Mouse (Mus musculus) heart, postnatal 10 days (tissue): ENCODE measurements around the gene Galnt15. TPM values are rescaled to one million over a fixed set of nuclear protein-coding genes. Genes with fewer than 3 reads are reported as not detected.

ENCODE experiments used
- DNase-seq, 2 experiments: peaks; one replicate each; pipeline ENCODE4 v3.0.0; 2021
- intact Hi-C: fragments of 180-260 bp; cut with DNase I; formaldehyde crosslinking; loops from one replicate; pipeline ENCODE4 v1.15.1; 2025
- total RNA-seq, 2 experiments: library from RNA; stranded (reverse); gene quantifications; 2 replicates each; pipeline ENCODE4 v1.2.3; 2021

Galnt15 gene
- 10 to 100 TPM; 11.6 to 13.0 TPM for total RNA-seq

DNA sequence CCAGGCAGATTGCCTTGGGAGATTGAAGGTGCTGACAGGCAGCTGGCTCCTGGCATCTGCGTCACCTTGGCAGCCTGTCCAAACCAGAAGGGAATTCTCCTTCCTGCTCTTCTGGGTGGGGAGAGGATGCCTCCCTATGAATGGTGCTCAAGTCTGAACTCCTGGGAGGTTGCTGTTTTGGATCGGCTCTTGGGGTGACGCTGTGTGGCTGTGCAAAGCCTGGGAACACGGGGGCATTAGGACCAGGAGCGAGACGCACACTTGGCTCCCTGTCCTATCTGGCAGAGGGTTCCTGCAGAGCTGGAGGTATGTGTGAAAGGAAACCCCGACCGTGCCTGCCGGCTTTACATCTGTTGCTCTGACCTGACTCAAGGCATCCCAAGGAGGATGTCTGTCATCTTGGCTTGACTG lies at the start of gene Galnt15:
Gene Galnt15, plus strand, starts transcription at position 309 of the 411 bp plus-strand sequence.
- peak; percentile 73 to 80 for DNase-seq
- intact Hi-C loops, result no loop called here

GRCm38 (mm10) chr14:31994021-31994420 lies 34.8 kb upstream of the Galnt15 start:
- intact Hi-C loops, result loop anchor here (2.0 kb wide), 1 partner anchor 31 kb away; no protein-coding TSS in a partner anchor
- no peak for DNase-seq

GRCm38 (mm10) chr14:32000941-32001340 lies 27.8 kb upstream of the Galnt15 start:
- intact Hi-C loops, result no loop called here
- DNase-seq, result peak in 1 of 2 experiments; percentile 16

DNA sequence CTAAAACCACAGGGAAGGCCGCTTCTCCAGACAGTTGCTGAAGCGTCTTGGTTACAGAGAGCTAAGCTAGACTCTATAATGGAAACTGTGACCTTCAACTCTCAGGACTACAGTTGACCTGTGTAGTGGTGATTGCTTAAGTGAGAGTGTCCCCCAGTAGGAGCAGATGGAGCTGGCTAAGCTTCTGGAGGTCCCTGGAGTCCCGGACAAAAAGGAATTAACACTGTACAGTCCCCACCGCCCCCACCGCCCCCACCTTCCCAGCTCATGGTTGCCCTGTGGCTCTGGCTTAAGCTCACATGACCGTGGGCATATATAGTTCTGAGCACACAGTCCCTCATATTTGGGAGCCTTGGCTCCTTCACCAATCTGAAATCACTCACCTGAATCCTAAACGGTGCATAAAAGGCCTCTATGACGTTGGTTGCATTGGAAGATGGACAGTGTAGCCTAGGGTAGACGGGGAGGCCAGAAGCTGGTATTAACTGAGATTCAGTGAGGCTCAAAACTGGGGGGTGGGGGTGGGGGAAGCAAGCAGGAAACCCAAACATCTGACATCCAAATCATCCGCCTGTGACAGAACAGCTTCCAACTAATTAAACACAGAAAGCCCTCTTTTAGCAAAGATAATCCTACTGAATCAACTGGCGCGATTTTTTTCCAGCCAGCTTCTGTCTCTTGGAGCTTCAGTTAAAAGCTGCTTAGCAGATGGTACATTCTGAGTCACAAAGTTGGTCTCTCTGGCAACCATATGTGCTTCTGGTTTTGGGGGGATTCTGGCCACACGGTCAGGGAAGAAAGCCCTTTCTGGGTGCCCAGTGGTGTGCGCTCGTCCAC lies 26.1 kb upstream of the Galnt15 start:
- DNase-seq, result no peak
- intact Hi-C loops, result no loop called here

DNA sequence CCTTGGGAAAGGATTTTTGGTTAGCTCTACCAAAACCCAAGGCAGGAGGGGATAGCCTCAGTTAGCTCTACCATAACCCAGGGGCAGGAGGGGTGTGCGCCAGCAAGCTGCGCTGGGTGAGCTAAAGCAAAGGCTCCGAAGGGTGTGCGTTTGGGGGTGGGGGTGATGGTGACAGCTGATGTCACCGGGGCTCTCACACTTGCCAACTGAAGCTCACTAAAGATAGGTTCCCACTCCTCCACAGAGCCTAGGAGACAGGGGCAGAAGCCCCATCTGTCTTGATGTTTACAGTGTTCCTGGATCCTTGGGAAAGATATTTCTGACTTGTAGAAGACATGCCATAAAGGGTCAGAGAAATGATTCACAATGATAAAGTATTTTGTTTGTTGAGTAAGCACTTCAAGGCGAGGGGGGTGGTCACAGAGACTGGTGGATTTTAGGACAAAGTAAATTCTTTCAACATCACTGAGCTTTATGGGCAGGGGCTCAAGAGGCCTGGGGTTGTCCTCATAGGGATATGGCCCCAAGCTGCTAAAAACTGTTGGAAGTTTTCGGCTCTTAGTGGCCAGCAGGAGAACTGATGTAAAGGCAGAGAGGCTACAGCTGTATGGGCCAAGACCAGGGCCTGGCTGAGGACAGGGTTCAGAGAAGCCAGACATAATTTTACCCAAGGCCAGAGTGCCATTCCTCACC lies 24.7 kb upstream of the Galnt15 start:
- no peak for DNase-seq
- intact Hi-C loops, result no loop called here

- intact Hi-C loops, result no loop called here
- peak; percentile 21 to 47 for DNase-seq
Measured at GRCm38 (mm10) chr14:32005673-32006261, 23.0 kb upstream of the Galnt15 start.

DNA sequence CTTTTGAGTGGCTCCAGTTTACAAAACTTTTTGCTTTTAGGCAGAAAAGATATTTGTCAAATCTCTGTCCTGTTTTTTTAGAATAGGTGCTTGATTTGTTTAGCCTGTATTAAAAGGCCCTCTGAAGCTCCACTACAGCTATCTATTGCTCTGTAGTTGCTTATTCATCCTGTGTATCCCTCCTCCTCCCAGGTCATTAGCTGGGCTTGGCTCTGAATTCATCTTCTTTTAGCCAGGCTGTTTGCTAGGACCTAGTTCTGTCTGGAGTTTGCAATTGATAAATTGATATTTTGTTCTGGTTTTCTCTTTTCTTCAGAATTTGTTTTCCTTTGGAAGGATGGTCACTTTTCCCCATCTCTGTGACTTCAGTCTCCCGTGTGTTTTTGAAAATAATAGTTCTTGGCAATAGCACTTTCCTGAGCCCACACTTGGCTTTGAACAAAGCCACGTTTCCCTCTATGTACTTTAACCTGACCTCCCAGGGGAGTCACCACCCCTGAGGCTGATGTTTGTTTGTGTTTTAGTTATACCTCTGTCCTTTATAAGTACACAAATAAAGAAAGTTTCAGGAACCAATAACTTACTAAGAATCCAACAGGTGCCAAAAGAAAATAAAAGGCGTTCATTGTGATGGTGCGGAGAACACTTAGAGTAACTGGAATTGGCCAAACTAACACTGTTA lies 21.0 kb upstream of the Galnt15 start:
- no peak for DNase-seq
- intact Hi-C loops, result no loop called here

DNA sequence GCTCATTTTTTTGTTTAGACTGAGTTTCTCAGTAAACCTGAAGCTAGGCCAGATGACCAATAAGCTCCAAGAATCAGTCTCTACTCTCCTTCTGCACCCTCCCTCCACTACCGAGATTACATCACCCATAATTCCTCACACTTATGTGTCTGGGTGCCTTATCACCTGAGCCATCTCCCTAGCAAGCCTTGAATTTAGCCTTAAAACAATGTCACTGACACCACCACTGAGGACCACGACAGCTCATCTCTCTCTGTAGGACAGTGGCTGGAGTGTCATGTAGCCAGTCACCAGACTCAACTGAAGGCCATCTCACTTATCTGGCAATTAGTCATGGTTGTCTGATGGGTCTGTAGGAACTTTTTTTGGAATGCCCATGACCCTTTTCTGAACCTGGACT lies 19.1 kb upstream of the Galnt15 start:
- intact Hi-C loops, result no loop called here
- no peak for DNase-seq

GRCm38 (mm10) chr14:32011547-32012304 lies 17.1 kb upstream of the Galnt15 start:
- intact Hi-C loops, result no loop called here
- DNase-seq, result no peak

DNA sequence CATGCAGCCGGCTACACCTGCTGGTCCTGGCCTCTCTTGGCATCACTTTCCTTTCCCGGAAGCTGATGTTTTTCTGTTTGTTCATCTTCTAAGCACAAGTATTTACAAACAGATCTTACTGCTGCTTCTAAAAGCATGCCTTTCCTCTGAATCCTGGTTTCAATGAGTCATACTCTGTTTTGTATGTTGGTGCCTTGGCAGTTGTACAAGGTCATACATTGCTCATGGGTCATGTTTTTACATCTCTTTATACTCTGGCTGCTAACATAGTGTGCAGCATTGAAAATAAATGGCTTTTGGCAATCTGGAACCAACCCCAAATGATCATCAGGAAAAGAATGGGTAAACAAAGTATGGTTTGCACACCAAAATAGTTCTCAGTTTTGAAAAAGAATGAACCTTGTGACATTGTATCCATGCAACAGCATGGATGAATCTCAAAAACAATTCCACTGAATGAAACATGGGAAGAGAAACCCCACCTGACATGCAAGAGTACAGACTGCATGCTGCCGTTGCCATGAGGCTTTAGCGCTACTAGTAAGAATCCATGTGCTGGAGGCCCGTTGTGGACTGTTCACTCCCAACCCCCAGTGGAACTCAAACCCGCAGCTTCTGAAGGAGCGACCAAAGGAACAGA lies 13.5 kb upstream of the Galnt15 start:
- DNase-seq, result peak; percentile 35 to 53
- intact Hi-C loops, result no loop called here

DNA sequence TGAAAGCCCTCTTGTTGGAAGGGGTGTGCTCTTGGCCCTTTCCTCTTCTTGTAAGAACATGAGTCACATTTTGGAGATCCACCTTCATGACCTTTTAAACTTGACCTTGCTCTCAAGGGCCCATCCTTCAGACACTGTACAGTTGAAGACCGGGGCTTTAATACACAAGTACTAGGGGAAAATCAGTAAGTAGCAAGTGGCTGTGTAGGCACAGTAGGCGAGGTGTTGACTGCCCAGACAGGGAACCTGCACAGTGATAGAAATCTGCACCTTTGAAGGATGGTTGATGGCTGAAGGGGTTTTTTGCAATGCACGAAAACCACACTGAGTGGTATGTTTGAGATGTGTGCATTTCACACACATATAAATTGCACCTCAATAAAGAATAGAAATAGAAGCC lies 12.3 kb upstream of the Galnt15 start:
- intact Hi-C loops, result no loop called here
- DNase-seq, result no peak

DNA sequence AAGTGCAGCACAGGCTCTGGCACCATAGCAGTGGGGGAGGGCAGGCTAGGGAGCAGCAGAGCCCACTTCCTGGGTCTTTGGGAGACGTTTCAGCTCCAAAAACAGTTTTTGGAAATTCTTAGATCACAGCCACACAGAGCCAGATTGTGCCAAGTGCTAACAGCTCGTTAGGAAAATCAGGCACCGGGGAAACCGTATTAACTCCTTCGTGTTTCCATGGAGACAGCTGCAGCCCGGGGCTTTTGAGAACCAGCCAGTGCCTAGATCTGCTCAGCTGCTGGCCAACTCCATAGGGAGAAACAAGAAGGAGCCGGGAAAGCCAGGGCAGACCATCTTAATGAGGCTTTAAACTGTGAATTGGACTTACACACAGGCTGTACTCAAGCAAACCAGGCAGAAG lies 11.9 kb upstream of the Galnt15 start:
- intact Hi-C loops, result no loop called here
- DNase-seq, result no peak

DNA sequence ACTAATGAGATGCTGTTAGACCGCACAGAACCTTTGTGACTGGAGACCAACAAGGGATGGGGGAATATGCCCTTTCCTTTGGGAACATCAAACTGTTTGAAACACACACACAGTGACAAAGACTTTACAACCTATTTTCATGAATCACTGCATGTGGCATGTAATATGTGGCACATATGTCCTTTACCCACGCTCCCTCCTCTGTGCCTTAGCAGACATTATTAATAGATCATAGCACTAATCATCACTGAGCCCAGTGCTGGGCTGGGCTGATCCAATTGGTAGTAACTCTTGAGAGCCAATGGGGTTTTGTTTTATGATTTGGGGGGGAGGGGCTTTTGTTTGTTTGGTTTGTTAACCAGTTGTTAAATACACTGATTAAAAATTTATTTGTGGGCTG lies 11.3 kb upstream of the Galnt15 start:
- intact Hi-C loops, result no loop called here
- DNase-seq, result no peak

- intact Hi-C loops, result no loop called here
- no peak for DNase-seq
Measured at GRCm38 (mm10) chr14:32019091-32019490, 9.7 kb upstream of the Galnt15 start.

DNA sequence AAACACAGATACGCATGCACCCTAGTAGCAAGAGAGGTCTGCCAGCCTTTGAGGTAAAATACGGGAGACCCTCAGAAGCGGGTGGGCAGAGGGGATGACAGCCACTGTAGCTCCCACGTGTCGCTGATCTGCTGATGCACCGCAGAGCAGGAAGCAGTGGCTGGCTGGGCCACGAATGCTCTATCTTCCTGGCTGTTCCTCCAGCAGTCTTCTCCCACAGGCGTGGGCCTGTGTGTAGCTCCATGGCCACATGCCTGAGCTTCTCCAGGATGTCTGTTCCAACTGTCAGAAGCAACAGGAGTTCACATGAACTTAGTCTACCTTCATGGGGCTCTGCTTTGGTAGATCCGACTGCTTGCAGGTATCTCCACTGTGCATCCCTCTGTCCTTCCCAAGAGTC lies 6.8 kb upstream of the Galnt15 start:
- intact Hi-C loops, result no loop called here
- no peak for DNase-seq

DNA sequence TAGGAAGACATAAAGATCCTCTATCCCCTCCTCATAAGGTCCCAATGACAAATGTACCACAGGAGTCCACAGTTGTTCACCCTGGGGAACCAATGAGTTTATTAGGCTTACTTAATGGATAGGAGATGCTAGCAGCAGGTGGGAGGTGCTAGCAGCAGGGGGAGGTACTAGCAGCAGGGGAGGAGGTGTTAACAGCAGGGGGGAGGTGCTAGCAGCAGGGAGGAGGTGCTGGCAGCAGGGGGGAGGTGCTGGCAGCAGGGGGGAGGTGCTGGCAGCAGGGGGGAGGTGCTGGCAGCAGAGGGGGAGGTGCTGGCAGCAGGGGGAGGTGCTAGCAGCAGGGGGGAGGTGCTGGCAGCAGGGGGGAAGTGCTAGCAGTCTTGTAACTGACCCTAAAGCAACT lies 6.3 kb upstream of the Galnt15 start:
- no peak for DNase-seq
- intact Hi-C loops, result no loop called here

- intact Hi-C loops, result no loop called here
- DNase-seq, result no peak
Measured at GRCm38 (mm10) chr14:32023891-32024290, 4.9 kb upstream of the Galnt15 start.

DNA sequence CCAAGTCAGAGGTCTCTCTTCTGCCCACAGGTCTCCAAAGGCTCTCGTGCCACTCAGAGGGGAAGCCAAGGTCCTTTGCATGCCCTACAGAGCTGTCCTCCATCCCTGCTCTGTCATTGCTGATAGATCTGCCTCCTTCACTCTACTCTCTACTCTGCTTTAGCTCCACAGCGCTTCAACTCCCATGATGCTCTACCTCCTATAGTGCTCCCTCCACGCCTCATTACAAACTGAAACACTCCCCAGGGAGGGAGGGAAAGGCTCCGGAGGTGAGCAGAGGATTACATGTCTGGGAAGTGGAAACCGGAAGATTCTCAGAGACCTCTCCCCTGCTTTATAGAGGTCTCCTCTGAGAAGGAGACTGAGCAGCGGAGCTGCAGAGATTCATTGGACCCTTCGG lies 1.6 kb upstream of the Galnt15 start:
- no peak for DNase-seq
- intact Hi-C loops, result no loop called here

DNA sequence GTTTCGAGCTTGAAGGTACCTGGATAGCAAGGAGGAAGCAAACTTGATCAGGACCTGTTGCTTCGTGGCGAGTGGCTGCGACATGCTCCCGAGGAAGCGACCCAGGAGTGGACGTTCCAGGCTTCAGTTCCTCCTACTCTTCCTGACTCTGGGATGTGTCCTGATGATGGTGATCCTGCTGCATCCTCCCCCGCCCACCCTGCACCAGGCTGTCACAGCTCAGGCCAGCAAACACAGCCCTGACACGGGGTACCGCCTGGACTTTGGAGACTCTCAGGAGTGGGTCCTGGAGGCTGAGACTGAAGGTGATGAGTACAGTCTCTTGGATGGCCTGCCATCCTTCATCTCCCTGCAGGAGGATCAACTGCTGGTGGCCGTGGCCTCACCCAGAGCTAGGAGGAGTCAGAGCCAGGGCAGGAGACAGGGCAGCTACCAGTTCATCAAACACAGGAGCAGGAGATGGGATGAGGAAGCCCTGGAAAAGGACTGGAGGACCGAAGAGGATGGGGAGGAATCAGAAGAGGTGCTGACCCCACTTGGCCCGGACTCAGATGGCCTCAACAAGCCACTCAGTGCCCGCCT lies 713 bp downstream of the Galnt15 start:
- intact Hi-C loops, result no loop called here
- peak in 1 of 2 experiments; percentile 41 for DNase-seq
